Mouse (Mus musculus) cerebellum, adult 2 months (tissue): ENCODE data around the gene Prima1. TPM values are rescaled to one million over a fixed set of nuclear protein-coding genes. Genes with fewer than 3 reads are reported as not detected.

Experiments used
- DNase-seq, 2 experiments: peaks; one replicate each; pipeline ENCODE4 v3.0.0; 2021
- H3K27ac ChIP-seq: fragments of 200-500 bp; 2 replicates; pipeline ENCODE4 v1.5.1; 2012; ENCODE audit warnings: low read length, control low read depth, inconsistent platforms; ENCODE audit not compliant: insufficient read depth
- H3K27me3 ChIP-seq: fragments of 200-500 bp; 2 replicates; pipeline ENCODE4 v1.6.1; 2012; ENCODE audit warnings: inconsistent platforms, mild to moderate bottlenecking, low read length, moderate library complexity; ENCODE audit not compliant: control insufficient read depth, insufficient read depth
- H3K4me1 ChIP-seq: fragments of 200-500 bp; 2 replicates; pipeline ENCODE4 v1.6.1; 2011; ENCODE audit warnings: low read length; ENCODE audit not compliant: control insufficient read depth, insufficient read depth
- H3K4me3 ChIP-seq: fragments of 200-500 bp; replicated peaks from 2 replicates; pipeline ENCODE3; 2011; ENCODE audit warnings: mild to moderate bottlenecking, low read depth, low read length, control low read depth; ENCODE audit not compliant: insufficient read depth
- CTCF ChIP-seq: fragments of 200-500 bp; IDR thresholded peaks from 2 replicates; pipeline ENCODE4 v1.5.1; 2011; ENCODE audit warnings: low read depth, mild to moderate bottlenecking, control low read depth, low read length, moderate library complexity, borderline replicate concordance; ENCODE audit not compliant: insufficient read depth
- POLR2A ChIP-seq: fragments of 200-500 bp; IDR thresholded peaks from 2 replicates; pipeline ENCODE4 v1.6.1; 2011; ENCODE audit warnings: low read length, control low read depth, borderline replicate concordance; ENCODE audit not compliant: insufficient read depth
- WGBS: fragments of 180-500 bp; shearing (Covaris S2); methylation state at CpG from one replicate; pipeline ENCODE4 v1.1.7; 2018; 5-methylcytosine and 5-hydroxymethylcytosine counted together
- polyA plus RNA-seq: library from polyadenylated mRNA; depleted of rRNA; stranded (reverse); fragments of >200 nt; gene quantifications from 2 replicates; pipeline ENCODE4 v1.2.3, GENCODE M21; 2012; rRNA removed

The Prima1 gene
- polyA plus RNA-seq, 1 experiment, result 13.8 TPM

DNA sequence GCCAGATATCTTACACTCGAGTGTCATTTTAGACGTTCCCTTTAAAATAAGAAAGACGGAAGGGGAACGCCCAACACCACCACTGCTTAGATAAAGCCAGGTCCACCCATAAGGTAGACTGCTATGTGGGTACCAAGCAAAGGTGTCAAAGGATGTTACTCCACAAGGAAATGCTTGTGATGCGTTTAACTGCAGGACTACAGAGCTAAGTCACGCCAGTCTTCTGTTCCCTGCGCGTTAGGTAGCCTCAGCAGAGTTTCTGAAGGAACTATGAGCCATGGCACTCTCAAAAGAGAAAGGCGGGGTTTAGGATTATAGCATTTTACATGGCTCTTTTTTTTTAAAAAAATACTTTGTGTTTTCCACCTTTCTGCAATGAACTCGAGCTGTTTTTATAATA, 78.4 kb downstream of the Prima1 start:
- WGBS, result 81% methylated on average over 10 of the region's 10 CpGs
- TF ChIP-seq CTCF (no peak), POLR2A (no peak)

DNA sequence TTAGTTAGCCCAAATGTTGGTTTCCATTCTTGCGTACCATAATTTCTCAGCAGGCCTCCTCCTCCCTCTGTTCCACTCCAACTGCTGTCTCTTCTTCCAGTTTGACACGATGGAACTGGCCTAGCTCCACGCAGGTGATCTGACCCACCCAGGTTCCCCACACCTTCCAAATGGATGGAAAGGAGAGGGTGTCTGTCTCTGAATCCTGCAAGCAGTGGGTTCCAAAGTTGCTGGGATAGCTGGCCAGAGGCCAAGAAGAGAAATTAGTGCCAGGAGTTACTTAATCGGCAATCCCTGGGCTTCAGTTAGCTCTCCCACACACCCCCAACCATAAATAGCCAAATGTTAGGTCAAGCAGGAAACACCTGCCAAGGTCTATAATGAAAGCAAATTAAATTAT, 81.2 kb downstream of the Prima1 start:
- DNase-seq, result no peak
- no peaks in the 10 kb centered on the region for H3K27me3 ChIP-seq
- H3K4me1 ChIP-seq, result no peaks in the 10 kb centered on the region
- no peak overlapping the region for H3K4me3 ChIP-seq
- no peak for TF ChIP-seq CTCF
- no peak for TF ChIP-seq POLR2A
- WGBS, result 35% methylated on average over 4 of the region's 4 CpGs
- H3K27ac ChIP-seq, result no peak overlapping the region

More for the DNA sequence above, 78.4 kb downstream of the Prima1 start:
- Histone ChIP-seq H3K4me3 (no peak overlapping the region), H3K27ac (no peak overlapping the region), H3K27me3 (no peaks in the 10 kb centered on the region), H3K4me1 (no peaks in the 10 kb centered on the region)
- no peak for DNase-seq

GRCm38 (mm10) chr12:103159016-103159415, 82.9 kb downstream of the Prima1 start:
- H3K4me1 ChIP-seq, result no peaks in the 10 kb centered on the region
- DNase-seq, result no peak
- H3K27me3 ChIP-seq, result no peaks in the 10 kb centered on the region
- TF ChIP-seq CTCF (no peak), POLR2A (no peak)
- 87% methylated on average over 8 of the region's 8 CpGs for WGBS
- H3K4me3 ChIP-seq, result no peak overlapping the region
- no peak overlapping the region for H3K27ac ChIP-seq

- Histone ChIP-seq H3K4me3 (no peak overlapping the region), H3K27me3 (no peaks in the 10 kb centered on the region), H3K27ac (no peak overlapping the region), H3K4me1 (no peaks in the 10 kb centered on the region)
- TF ChIP-seq CTCF, result no peak
- whole genome bisulfite sequencing, result 44% methylated on average over 18 of the region's 18 CpGs
- DNase-seq, result no peak
Observed at GRCm38 (mm10) chr12:103157129-103157910, 84.6 kb downstream of the Prima1 start.

- H3K4me3 ChIP-seq, result no peak overlapping the region
- 83% methylated on average over 3 of the region's 3 CpGs for WGBS
- TF ChIP-seq CTCF (no peak), POLR2A (no peak)
- H3K4me1 ChIP-seq, result no peaks in the 10 kb centered on the region
- no peak for DNase-seq
- no peak overlapping the region for H3K27ac ChIP-seq
- H3K27me3 ChIP-seq, result no peaks in the 10 kb centered on the region
Observed at GRCm38 (mm10) chr12:103155406-103155805, 86.5 kb downstream of the Prima1 start.

- no peak for TF ChIP-seq CTCF
- no peak for TF ChIP-seq POLR2A
- Histone ChIP-seq H3K4me1 (no peaks in the 10 kb centered on the region), H3K4me3 (no peak overlapping the region), H3K27ac (no peak overlapping the region), H3K27me3 (no peaks in the 10 kb centered on the region)
- 77% methylated on average over 2 of the region's 2 CpGs for whole genome bisulfite sequencing
- DNase-seq, result no peak
Observed at GRCm38 (mm10) chr12:103154927-103155326, 87.0 kb downstream of the Prima1 start.

DNA sequence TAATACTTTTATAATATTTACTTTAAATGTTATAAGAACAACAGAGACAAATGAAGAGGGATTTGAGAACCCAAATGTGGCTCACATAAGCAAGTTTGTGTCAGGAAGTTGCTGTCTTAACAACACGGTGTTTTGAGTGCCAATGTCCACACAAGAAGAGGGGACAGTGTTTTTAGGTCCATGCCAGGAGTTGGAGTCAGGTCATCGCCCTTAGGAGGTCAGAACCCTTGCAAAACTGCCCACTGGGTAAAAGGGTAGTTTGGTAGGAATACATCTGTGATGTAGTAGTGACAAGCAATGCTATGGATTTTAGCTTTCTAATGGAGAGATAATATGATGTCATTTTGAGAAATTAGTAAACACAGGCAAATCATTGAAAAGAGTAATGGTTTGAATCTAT, 91.7 kb downstream of the Prima1 start:
- TF ChIP-seq CTCF, result no peak
- TF ChIP-seq POLR2A, result no peak
- Histone ChIP-seq H3K27ac (no peak overlapping the region), H3K27me3 (no peaks in the 10 kb centered on the region), H3K4me3 (no peak overlapping the region), H3K4me1 (no peaks in the 10 kb centered on the region)
- DNase-seq, result no peak
- 83% methylated on average over 2 of the region's 2 CpGs for WGBS

Other genes with a start within 250 kb of the Prima1 start
- gene Fam181a, start 68.8 kb upstream of the Prima1 start, polyA plus RNA-seq, result 2.7 and 4.1 TPM in 2 replicates
- 2.1 and 2.7 TPM in 2 replicates for gene Asb2, start 113.9 kb upstream of the Prima1 start, polyA plus RNA-seq
- gene Otub2, start 146.5 kb upstream of the Prima1 start, polyA plus RNA-seq, result 10.6 and 11.6 TPM in 2 replicates
- 2.3 and 3.2 TPM in 2 replicates for gene 9330161L09Rik, start 165.7 kb upstream of the Prima1 start, polyA plus RNA-seq
- 184 and 187 TPM in 2 replicates for gene Ddx24, start 183.7 kb upstream of the Prima1 start, polyA plus RNA-seq
- gene Ifi27, start 192.1 kb upstream of the Prima1 start, polyA plus RNA-seq, result 82.1 and 99.0 TPM in 2 replicates
- gene Ifi27l2a, start 201.5 kb upstream of the Prima1 start, polyA plus RNA-seq, result 8.7 and 9.6 TPM in 2 replicates
- not detected in 2 replicates for gene Ifi27l2b, start 215.1 kb upstream of the Prima1 start, polyA plus RNA-seq